Mouse (Mus musculus) intestine, postnatal 0 days (tissue): ENCODE measurements around the gene Cdca7. TPM values are rescaled to one million over a fixed set of nuclear protein-coding genes. Genes with fewer than 3 reads are reported as not detected.

Experiments
- ATAC-seq: fragments of 200-750 bp; cut with Nextera tagmentation; 2 replicates; pipeline ENCODE4 v1.8.0; 2017; ENCODE audit warnings: mild to moderate bottlenecking, moderate TSS enrichment, moderate library complexity
- H3K27ac ChIP-seq: fragments of 300-500 bp; sonication (generic); 2 replicates; pipeline ENCODE4 v1.5.1; 2014; ENCODE audit warnings: mild to moderate bottlenecking, low read depth, low read length, moderate library complexity
- H3K27me3 ChIP-seq: fragments of 300-500 bp; sonication (generic); replicated peaks from 2 replicates; pipeline ENCODE4 v1.6.1; 2014; ENCODE audit warnings: low read length, mixed read lengths; ENCODE audit not compliant: control insufficient read depth, insufficient read depth
- H3K36me3 ChIP-seq: fragments of 300-500 bp; sonication (generic); 2 replicates; pipeline ENCODE4 v1.6.1; 2014; ENCODE audit warnings: mild to moderate bottlenecking, moderate library complexity; ENCODE audit not compliant: control insufficient read depth, insufficient read depth
- H3K4me1 ChIP-seq: fragments of 300-500 bp; sonication (generic); replicated peaks from 2 replicates; pipeline ENCODE4 v1.6.1; 2014; ENCODE audit warnings: antibody characterized with exemption, low read length, mixed read lengths; ENCODE audit not compliant: control insufficient read depth, insufficient read depth
- H3K4me2 ChIP-seq: fragments of 300-500 bp; sonication (generic); replicated peaks from 2 replicates; pipeline ENCODE4 v1.6.1; 2014; ENCODE audit warnings: low read depth, mild to moderate bottlenecking, moderate library complexity
- H3K4me3 ChIP-seq: fragments of 300-500 bp; sonication (generic); 2 replicates; pipeline ENCODE4 v1.5.1; 2014; ENCODE audit warnings: low read depth, low read length
- H3K9ac ChIP-seq: fragments of 300-500 bp; sonication (generic); 2 replicates; pipeline ENCODE4 v1.6.1; 2014; ENCODE audit warnings: mild to moderate bottlenecking, low read depth, low read length
- H3K9me3 ChIP-seq: fragments of 300-500 bp; sonication (generic); 2 replicates; pipeline ENCODE4 v1.6.1; 2016; ENCODE audit warnings: mixed run types; ENCODE audit not compliant: control insufficient read depth
- CTCF ChIP-seq: sonication (generic); IDR thresholded peaks from 2 replicates; pipeline ENCODE4 v1.5.1; 2016; ENCODE audit warnings: low read depth, mild to moderate bottlenecking, control low read depth, antibody characterized with exemption, moderate library complexity
- WGBS: fragments of 180-500 bp; shearing (Covaris S2); extraction: QIAGEN DNeasy Blood & Tissue Kit; methylation state at CpG from one replicate; pipeline ENCODE4 v1.1.7; 2014; 5-methylcytosine and 5-hydroxymethylcytosine counted together
- polyA plus RNA-seq: library from polyadenylated mRNA; unstranded; fragments of >200 nt; fragmentation: Nextera tagmentation; extraction: Ambion mirVana; gene quantifications from 2 replicates; pipeline ENCODE4 v1.2.1, GENCODE M21; 2015

Cdca7 gene
- polyA plus RNA-seq, 1 experiment from 2014 or later = 32.5 TPM

GRCm38 (mm10) chr2:72535889-72536288 is 59.9 kb downstream of the Cdca7 start:
- Histone ChIP-seq H3K4me1 (no peaks in the 10 kb centered on the region), H3K27ac (no peak overlapping the region), H3K9ac (no peak overlapping the region), H3K36me3 (no peaks in the 10 kb centered on the region), H3K4me3 (no peak overlapping the region), H3K9me3 (no peaks in the 10 kb centered on the region), H3K4me2 (no peak overlapping the region), H3K27me3 (no peaks in the 10 kb centered on the region)
- ATAC-seq = no peak
- no peak for TF ChIP-seq CTCF
- WGBS = 57% methylated on average over 1 of the region's 1 CpGs

Other genes starting within 250 kb of the Cdca7 start
- gene Map3k20, start 190.5 kb upstream of the Cdca7 start, polyA plus RNA-seq = 9.0 and 9.6 TPM in 2 replicates